In the genomic region with DNA sequence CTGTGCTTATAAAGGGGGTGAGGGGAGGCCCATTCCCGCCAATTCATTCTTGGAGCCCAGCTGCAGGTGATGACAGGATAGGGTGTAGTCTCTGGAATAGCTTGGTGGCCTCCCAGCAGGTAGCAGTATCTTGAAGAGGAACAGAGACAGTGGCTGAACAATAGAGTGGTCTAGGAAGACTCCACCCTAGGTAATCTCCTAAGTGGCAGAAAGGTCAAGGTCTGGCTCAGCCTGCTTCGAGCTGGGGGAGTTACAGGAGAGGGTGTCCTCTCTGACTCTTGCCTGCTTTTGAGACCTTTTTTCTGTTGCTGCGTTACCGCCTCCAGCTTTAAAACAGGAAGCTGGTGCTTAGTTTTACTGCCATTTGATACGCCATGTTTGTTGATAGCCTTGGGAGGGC, we compare ENCODE assay signal across 23 mouse cellular contexts.
"Had no signal": no experiment of that assay in that cellular context is flagged by ENCODE, and none has a peak within 500 bp of the region (broad histone marks: within the 10 kb centered on the region; RNA-seq: fewer than 3 reads in every experiment).

No protein-coding gene starts in this region.

- H3K27me3 ChIP-seq: heart, embryonic 13.5 days; heart, embryonic 15.5 days; hindbrain, embryonic 13.5 days; hindbrain, embryonic 15.5 days; limb, embryonic 12.5 days; liver, embryonic 13.5 days; liver, embryonic 15.5 days had no signal

- DNase-seq: gastrocnemius, adult 2 months; gastrocnemius, postnatal 10 days; gastrocnemius, postnatal 25 days; heart, adult 2 months; heart, postnatal 14 days; heart, postnatal 36 days; kidney, adult 11 months; kidney, adult 2 months; kidney, postnatal 10 days; kidney, postnatal 25 days; kidney, postnatal 4 days; liver; liver, embryonic 13.5 days had no signal

- H3K36me3 ChIP-seq: heart, embryonic 13.5 days; heart, embryonic 15.5 days; hindbrain, embryonic 13.5 days; hindbrain, embryonic 15.5 days; limb, embryonic 10.5 days; limb, embryonic 12.5 days; liver, embryonic 13.5 days; liver, embryonic 15.5 days had no signal

- H3K4me3 ChIP-seq: gastrocnemius, adult 2 months; heart, adult 2 months; heart, embryonic 13.5 days; heart, embryonic 15.5 days; hindbrain, embryonic 13.5 days; hindbrain, embryonic 15.5 days; layer of hippocampus, adult 2 months; left cerebral cortex, adult 2 months; limb, embryonic 10.5 days; limb, embryonic 12.5 days; liver, embryonic 13.5 days; liver, embryonic 15.5 days had no signal

- H3K27ac ChIP-seq: gastrocnemius, adult 2 months; heart, adult 2 months; heart, embryonic 13.5 days; heart, embryonic 15.5 days; hindbrain, embryonic 13.5 days; hindbrain, embryonic 15.5 days; hindbrain, postnatal 0 days; layer of hippocampus, adult 2 months; left cerebral cortex, adult 2 months; limb, embryonic 10.5 days; limb, embryonic 12.5 days; liver, embryonic 13.5 days; liver, embryonic 15.5 days had no signal

- H3K9me3 ChIP-seq: heart, embryonic 13.5 days; heart, embryonic 15.5 days; hindbrain, embryonic 13.5 days; hindbrain, embryonic 15.5 days; limb, embryonic 10.5 days; limb, embryonic 12.5 days; liver, embryonic 13.5 days; liver, embryonic 15.5 days had no signal

- H3K9ac ChIP-seq: heart, embryonic 13.5 days; heart, embryonic 15.5 days; hindbrain, embryonic 13.5 days; hindbrain, embryonic 15.5 days; limb, embryonic 12.5 days; liver, embryonic 13.5 days; liver, embryonic 15.5 days had no signal

- H3K4me1 ChIP-seq: heart, embryonic 13.5 days; heart, embryonic 15.5 days; hindbrain, embryonic 13.5 days; hindbrain, embryonic 15.5 days; limb, embryonic 10.5 days; liver, embryonic 13.5 days; liver, embryonic 15.5 days had no signal
